Mouse (Mus musculus): ENCODE results near the gene Grm8. TPM values are rescaled to one million over a fixed set of nuclear protein-coding genes. Genes with fewer than 3 reads are reported as not detected.

Gene Grm8
- total and polyA plus RNA-seq, 3 experiments: 0.42 to 0.52 TPM; not detected in 1

GRCm38 (mm10) chr6:28091836-28092235 is 43.1 kb downstream of the Grm8 start:
- H3K27me3 ChIP-seq (ENCODE audit: control insufficient read depth in 1 of 2, insufficient read depth in 2 of 2, low read length in 2 of 2): 0 out of 4 replicates have a peak, but pooled peaks cover 0 to 1% of the 10 kb centered on the region in 2 experiments
- no peak for TF ChIP-seq EP300 (IDR thresholded peaks at IDR 0.05; ENCODE audit: low read depth in 1 of 2, low read length in 2 of 2)
- no peak for TF ChIP-seq ZNF384 (IDR thresholded peaks at IDR 0.05; ENCODE audit: low read depth, low read length)
- TF ChIP-seq JUND (IDR thresholded peaks at IDR 0.05; ENCODE audit: low read depth, low read length): no peak
- H3K9me3 ChIP-seq (replicated peaks; ENCODE audit: insufficient read depth, low read length): no peaks in the 10 kb centered on the region
- H3K36me3 ChIP-seq (ENCODE audit: control insufficient read depth in 1 of 2, insufficient read depth in 2 of 2, low read length in 2 of 2): no peaks in the 10 kb centered on the region
- H3K4me3 ChIP-seq (ENCODE audit: control insufficient read depth in 1 of 2, insufficient read depth in 1 of 2, low read depth in 2 of 2, low read length in 2 of 2): no peak overlapping the region
- H3K9ac ChIP-seq (ENCODE audit: control insufficient read depth, low read depth, low read length, poor library complexity, severe bottlenecking): no peak overlapping the region
- H3K79me2 ChIP-seq (ENCODE audit: control insufficient read depth, insufficient read depth, low read length, poor library complexity): no peaks in the 10 kb centered on the region
- no peak overlapping the region for H3K27ac ChIP-seq (ENCODE audit: control insufficient read depth, low read depth, low read length)
- H3K4me1 ChIP-seq (ENCODE audit: control insufficient read depth in 1 of 2, insufficient read depth in 2 of 2, low read length in 2 of 2): no peaks in the 10 kb centered on the region
- DNase-seq (ENCODE audit: low read depth, low spot score): no peak

DNA sequence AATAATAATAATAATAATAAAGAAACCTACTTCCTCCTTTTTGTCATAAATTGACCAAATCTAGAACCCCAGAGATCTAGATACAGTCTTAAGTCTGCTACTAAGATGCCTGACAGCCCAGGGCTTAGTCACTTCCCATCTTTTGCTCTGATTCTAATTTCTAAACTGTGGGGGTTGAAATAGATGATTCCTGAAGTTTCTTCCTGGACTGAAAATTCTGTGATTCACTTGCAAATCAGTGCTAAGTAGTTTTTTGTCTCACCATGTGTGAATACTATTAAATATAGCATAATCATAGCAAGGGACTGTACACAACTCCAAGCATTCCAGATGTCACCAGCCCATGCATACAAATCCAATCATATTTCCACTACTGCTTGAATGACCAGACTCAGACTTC is 44.0 kb downstream of the Grm8 start:
- Histone ChIP-seq H3K4me3 (ENCODE audit: control insufficient read depth in 1 of 2, insufficient read depth in 1 of 2, low read depth in 2 of 2, low read length in 2 of 2) (no peak overlapping the region), H3K4me1 (ENCODE audit: control insufficient read depth in 1 of 2, insufficient read depth in 2 of 2, low read length in 2 of 2) (no peaks in the 10 kb centered on the region), H3K27me3 (ENCODE audit: control insufficient read depth in 1 of 2, insufficient read depth in 2 of 2, low read length in 2 of 2) (0 out of 4 replicates have a peak, but pooled peaks cover 0 to 1% of the 10 kb centered on the region in 2 experiments), H3K36me3 (ENCODE audit: control insufficient read depth in 1 of 2, insufficient read depth in 2 of 2, low read length in 2 of 2) (no peaks in the 10 kb centered on the region), H3K9me3 (replicated peaks; ENCODE audit: insufficient read depth, low read length) (no peaks in the 10 kb centered on the region), H3K9ac (ENCODE audit: control insufficient read depth, low read depth, low read length, poor library complexity, severe bottlenecking) (no peak overlapping the region), H3K79me2 (ENCODE audit: control insufficient read depth, insufficient read depth, low read length, poor library complexity) (no peaks in the 10 kb centered on the region), H3K27ac (ENCODE audit: control insufficient read depth, low read depth, low read length) (no peak overlapping the region)
- DNase-seq (ENCODE audit: low read depth, low spot score): no peak
- TF ChIP-seq USF1 (IDR thresholded peaks at IDR 0.05; ENCODE audit: low read depth, low read length): no peak
- no peak for TF ChIP-seq JUND (IDR thresholded peaks at IDR 0.05; ENCODE audit: low read depth, low read length)
- no peak for TF ChIP-seq EP300 (IDR thresholded peaks at IDR 0.05; ENCODE audit: low read depth in 1 of 2, low read length in 2 of 2)
- TF ChIP-seq E2F4 (IDR thresholded peaks at IDR 0.05; ENCODE audit: borderline replicate concordance, low read depth, low read length): no peak
- no peak for TF ChIP-seq CHD2 (IDR thresholded peaks at IDR 0.05; ENCODE audit: low read length)
- no peak for TF ChIP-seq MXI1 (IDR thresholded peaks at IDR 0.05; ENCODE audit: low read depth, low read length)
- TF ChIP-seq POLR2A (IDR thresholded peaks at IDR 0.05; ENCODE audit: control insufficient read depth in 1 of 2, insufficient read depth in 1 of 2, low read depth in 1 of 2, low read length in 2 of 2, poor library complexity in 1 of 2): no peak
- no peak for TF ChIP-seq POLR2AphosphoS2 (IDR thresholded peaks at IDR 0.05; ENCODE audit: low read length)
- no peak for TF ChIP-seq GABPA (IDR thresholded peaks at IDR 0.05; ENCODE audit: low read depth, low read length)
- no peak for TF ChIP-seq HCFC1 (IDR thresholded peaks at IDR 0.05; ENCODE audit: low read depth, low read length)
- TF ChIP-seq MYC (IDR thresholded peaks at IDR 0.05; ENCODE audit: low read depth, low read length): no peak

GRCm38 (mm10) chr6:28075534-28075933 is 59.4 kb downstream of the Grm8 start:
- Histone ChIP-seq H3K36me3 (ENCODE audit: control insufficient read depth in 1 of 2, insufficient read depth in 2 of 2, low read length in 2 of 2) (no peaks in the 10 kb centered on the region), H3K9me3 (replicated peaks; ENCODE audit: insufficient read depth, low read length) (no peaks in the 10 kb centered on the region), H3K9ac (ENCODE audit: control insufficient read depth, low read depth, low read length, poor library complexity, severe bottlenecking) (no peak overlapping the region), H3K79me2 (ENCODE audit: control insufficient read depth, insufficient read depth, low read length, poor library complexity) (no peaks in the 10 kb centered on the region), H3K27ac (ENCODE audit: control insufficient read depth, low read depth, low read length) (no peak overlapping the region), H3K27me3 (ENCODE audit: control insufficient read depth in 1 of 2, insufficient read depth in 2 of 2, low read length in 2 of 2) (peaks cover 0 to 1% of the 10 kb centered on the region in 2 experiments; a peak in 2 of 4 replicates), H3K4me3 (ENCODE audit: control insufficient read depth in 1 of 2, insufficient read depth in 1 of 2, low read depth in 2 of 2, low read length in 2 of 2) (no peak overlapping the region), H3K4me1 (ENCODE audit: control insufficient read depth in 1 of 2, insufficient read depth in 2 of 2, low read length in 2 of 2) (no peaks in the 10 kb centered on the region)
- TF ChIP-seq GABPA (IDR thresholded peaks at IDR 0.05; ENCODE audit: low read depth, low read length): no peak
- TF ChIP-seq CHD1 (IDR thresholded peaks at IDR 0.05; ENCODE audit: low read depth, low read length): no peak
- no peak for TF ChIP-seq HCFC1 (IDR thresholded peaks at IDR 0.05; ENCODE audit: low read depth, low read length)
- TF ChIP-seq MAX (IDR thresholded peaks at IDR 0.05; ENCODE audit: low read length): no peak
- no peak for DNase-seq (ENCODE audit: low read depth, low spot score)

Measured in MEL (cell line).